Mouse (Mus musculus): Measurements from ENCODE around the gene Cxcr4. TPM values are rescaled to one million over a fixed set of nuclear protein-coding genes. Genes with fewer than 3 reads are reported as not detected.

Cxcr4 gene
- total and polyA plus RNA-seq, 3 experiments = 7.0 to 28.4 (median 7.8) TPM

DNA sequence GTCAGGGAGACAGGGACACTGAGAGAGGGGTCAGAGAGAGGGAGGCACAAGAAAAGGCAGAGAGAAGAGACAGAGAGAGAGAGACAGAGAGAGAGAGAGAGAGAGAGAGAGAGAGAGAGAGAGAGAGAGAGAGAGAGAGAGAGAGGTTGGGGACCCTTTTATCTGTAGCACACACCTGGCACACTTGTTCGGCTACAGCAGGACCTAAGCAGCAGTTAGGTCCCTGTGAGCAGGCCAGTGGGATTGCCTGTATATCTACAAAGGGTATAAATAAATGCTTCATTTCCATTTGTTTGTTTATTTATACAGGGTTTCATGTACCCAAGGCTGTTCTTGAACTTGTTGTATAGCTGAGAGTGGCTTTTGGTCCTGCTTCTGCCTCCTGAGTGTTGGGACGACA, 49.0 kb downstream of the Cxcr4 start:
- no peak for TF ChIP-seq EP300 (IDR thresholded peaks at IDR 0.05; ENCODE audit: insufficient read depth, low read depth, low read length)
- TF ChIP-seq CTCF (IDR thresholded peaks at IDR 0.05) = no peak
- no peak for TF ChIP-seq POLR2A (IDR thresholded peaks at IDR 0.05; ENCODE audit: insufficient read depth, low read depth, low read length)
- no peak overlapping the region for H3K9ac ChIP-seq (ENCODE audit: low read depth, low read length)
- H3K4me1 ChIP-seq (ENCODE audit: control insufficient read depth, insufficient read depth, low read length) = no peaks in the 10 kb centered on the region
- H3K27ac ChIP-seq = no peak overlapping the region
- no peaks in the 10 kb centered on the region for H3K27me3 ChIP-seq (ENCODE audit: control insufficient read depth, insufficient read depth, low read length)
- H3K36me3 ChIP-seq (ENCODE audit: control insufficient read depth, insufficient read depth, low read length) = no peaks in the 10 kb centered on the region
- intact Hi-C loops (cut with DNase I) = no loop called here
- no peaks in the 10 kb centered on the region for H3K79me2 ChIP-seq (replicated peaks; ENCODE audit: control insufficient read depth, insufficient read depth, low read length)
- H3K4me3 ChIP-seq = no peak overlapping the region
- no peak for DNase-seq
- WGBS = 97% methylated on average over 2 of the region's 2 CpGs

DNA sequence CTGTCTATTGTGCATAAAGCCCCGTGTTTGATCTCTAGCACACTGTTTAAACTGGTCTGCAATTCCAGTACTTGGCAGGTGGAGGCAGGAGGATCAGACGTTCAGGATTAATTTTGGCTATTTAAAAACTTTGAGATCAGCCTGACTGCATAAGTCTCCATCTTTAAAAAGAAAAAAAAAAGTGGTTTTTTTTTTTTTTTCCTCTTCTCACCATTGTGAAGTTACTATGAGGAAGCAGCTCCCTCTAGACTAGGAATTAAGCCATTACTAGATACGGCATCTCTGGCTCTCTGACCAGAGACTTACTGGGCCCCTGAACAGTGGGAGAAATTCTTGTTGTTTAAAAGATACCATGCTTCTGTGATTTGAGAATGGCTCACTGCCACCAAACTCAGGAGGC, 49.5 kb downstream of the Cxcr4 start:
- H3K4me3 ChIP-seq = no peak overlapping the region
- H3K27ac ChIP-seq = no peak overlapping the region
- no peaks in the 10 kb centered on the region for H3K27me3 ChIP-seq (ENCODE audit: control insufficient read depth, insufficient read depth, low read length)
- no peaks in the 10 kb centered on the region for H3K79me2 ChIP-seq (replicated peaks; ENCODE audit: control insufficient read depth, insufficient read depth, low read length)
- no peak for TF ChIP-seq EP300 (IDR thresholded peaks at IDR 0.05; ENCODE audit: insufficient read depth, low read depth, low read length)
- TF ChIP-seq POLR2A (IDR thresholded peaks at IDR 0.05; ENCODE audit: insufficient read depth, low read depth, low read length) = no peak
- TF ChIP-seq CTCF (IDR thresholded peaks at IDR 0.05) = no peak
- intact Hi-C loops (cut with DNase I) = no loop called here
- DNase-seq = no peak
- H3K36me3 ChIP-seq (ENCODE audit: control insufficient read depth, insufficient read depth, low read length) = no peaks in the 10 kb centered on the region
- H3K9ac ChIP-seq (ENCODE audit: low read depth, low read length) = no peak overlapping the region
- 70% methylated on average over 3 of the region's 3 CpGs for WGBS
- H3K4me1 ChIP-seq (ENCODE audit: control insufficient read depth, insufficient read depth, low read length) = no peaks in the 10 kb centered on the region

DNA sequence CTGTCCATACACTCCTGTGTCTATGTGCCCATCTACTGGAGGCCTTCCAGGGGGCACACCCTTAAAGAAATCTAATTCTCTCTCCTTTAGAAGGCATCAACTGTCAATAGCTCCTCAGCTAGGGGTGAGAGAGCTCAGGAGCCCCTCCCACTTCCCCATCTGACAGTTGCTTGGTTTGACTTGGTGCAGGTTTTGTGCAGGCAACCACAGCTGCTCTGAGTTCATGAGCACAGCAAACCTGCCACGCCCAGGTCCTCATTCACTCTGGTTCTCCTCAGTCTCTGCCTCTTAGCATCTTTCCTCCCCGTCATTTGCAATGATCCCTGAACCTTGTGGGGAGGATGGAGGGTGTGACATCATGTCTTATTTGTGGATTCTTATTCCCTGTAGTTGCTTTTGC, 51.9 kb downstream of the Cxcr4 start:
- WGBS = 75% methylated on average over 2 of the region's 2 CpGs
- no peaks in the 10 kb centered on the region for H3K27me3 ChIP-seq (ENCODE audit: control insufficient read depth, insufficient read depth, low read length)
- intact Hi-C loops (cut with DNase I) = no loop called here

DNA sequence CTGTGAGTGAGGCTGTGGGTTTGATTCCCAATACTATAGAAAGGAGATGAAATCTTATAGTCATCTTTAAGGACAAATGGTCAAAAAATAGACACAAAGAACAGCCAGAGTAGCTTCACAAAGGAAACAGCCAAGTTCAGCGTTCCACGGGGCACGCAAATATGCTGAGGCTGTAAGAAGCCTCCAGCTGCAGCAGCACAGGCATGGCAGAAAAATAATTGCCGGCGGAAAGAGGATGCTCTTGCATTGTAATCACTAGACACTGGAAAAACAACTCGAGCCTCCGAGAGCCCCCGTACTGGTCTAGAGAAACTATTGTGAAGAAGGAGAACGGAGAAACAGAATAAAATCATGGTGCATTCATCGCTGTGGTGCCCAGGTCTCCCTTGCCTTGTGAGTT, 52.5 kb downstream of the Cxcr4 start:
- Histone ChIP-seq H3K27me3 (ENCODE audit: control insufficient read depth, insufficient read depth, low read length) (no peaks in the 10 kb centered on the region), H3K9ac (ENCODE audit: low read depth, low read length) (no peak overlapping the region), H3K79me2 (replicated peaks; ENCODE audit: control insufficient read depth, insufficient read depth, low read length) (no peaks in the 10 kb centered on the region), H3K36me3 (ENCODE audit: control insufficient read depth, insufficient read depth, low read length) (no peaks in the 10 kb centered on the region), H3K27ac (no peak overlapping the region), H3K4me1 (ENCODE audit: control insufficient read depth, insufficient read depth, low read length) (no peaks in the 10 kb centered on the region), H3K4me3 (no peak overlapping the region)
- no peak for TF ChIP-seq POLR2A (IDR thresholded peaks at IDR 0.05; ENCODE audit: insufficient read depth, low read depth, low read length)
- TF ChIP-seq EP300 (IDR thresholded peaks at IDR 0.05; ENCODE audit: insufficient read depth, low read depth, low read length) = no peak
- TF ChIP-seq CTCF (IDR thresholded peaks at IDR 0.05) = no peak
- no peak for DNase-seq
- WGBS = 58% methylated on average over 10 of the region's 10 CpGs
- intact Hi-C loops (cut with DNase I) = no loop called here

More for the DNA sequence above, 51.9 kb downstream of the Cxcr4 start:
- Histone ChIP-seq H3K79me2 (replicated peaks; ENCODE audit: control insufficient read depth, insufficient read depth, low read length) (no peaks in the 10 kb centered on the region), H3K4me1 (ENCODE audit: control insufficient read depth, insufficient read depth, low read length) (no peaks in the 10 kb centered on the region), H3K9ac (ENCODE audit: low read depth, low read length) (no peak overlapping the region), H3K27ac (no peak overlapping the region), H3K4me3 (no peak overlapping the region), H3K36me3 (ENCODE audit: control insufficient read depth, insufficient read depth, low read length) (no peaks in the 10 kb centered on the region)
- no peak for TF ChIP-seq CTCF (IDR thresholded peaks at IDR 0.05)
- TF ChIP-seq POLR2A (IDR thresholded peaks at IDR 0.05; ENCODE audit: insufficient read depth, low read depth, low read length) = no peak
- TF ChIP-seq EP300 (IDR thresholded peaks at IDR 0.05; ENCODE audit: insufficient read depth, low read depth, low read length) = no peak
- DNase-seq = no peak

Other genes with a start within 250 kb of the Cxcr4 start
- 1 to 10 TPM; 5.2 to 5.7 TPM for gene Mcm6, start 232.6 kb downstream of the Cxcr4 start, total RNA-seq (2021)
- gene Mcm6, start 232.6 kb downstream of the Cxcr4 start, polyA plus RNA-seq (2012; rRNA removed) = 3.4 and 4.5 TPM in 2 replicates
- 10 to 100 TPM; 57.4 to 66.9 TPM for gene Dars, start 174.9 kb downstream of the Cxcr4 start, total RNA-seq (2021)
- 15.5 and 34.1 TPM in 2 replicates for gene Dars, start 174.9 kb downstream of the Cxcr4 start, polyA plus RNA-seq (2012; rRNA removed)

All from heart, adult 2 months (tissue).